Mouse (Mus musculus) duodenum, adult 2 months (tissue): ENCODE measurements around the gene Xlr4c. TPM values are rescaled to one million over a fixed set of nuclear protein-coding genes. Genes with fewer than 3 reads are reported as not detected.

Experiments used
- polyA plus RNA-seq: library from polyadenylated mRNA; depleted of rRNA; stranded (reverse); fragments of >200 nt; gene quantifications from 2 replicates; pipeline ENCODE4 v1.2.3, GENCODE M21; 2012; ENCODE audit warnings: low replicate concordance; rRNA removed

Xlr4c gene
- polyA plus RNA-seq, result not detected in 2 replicates

DNA sequence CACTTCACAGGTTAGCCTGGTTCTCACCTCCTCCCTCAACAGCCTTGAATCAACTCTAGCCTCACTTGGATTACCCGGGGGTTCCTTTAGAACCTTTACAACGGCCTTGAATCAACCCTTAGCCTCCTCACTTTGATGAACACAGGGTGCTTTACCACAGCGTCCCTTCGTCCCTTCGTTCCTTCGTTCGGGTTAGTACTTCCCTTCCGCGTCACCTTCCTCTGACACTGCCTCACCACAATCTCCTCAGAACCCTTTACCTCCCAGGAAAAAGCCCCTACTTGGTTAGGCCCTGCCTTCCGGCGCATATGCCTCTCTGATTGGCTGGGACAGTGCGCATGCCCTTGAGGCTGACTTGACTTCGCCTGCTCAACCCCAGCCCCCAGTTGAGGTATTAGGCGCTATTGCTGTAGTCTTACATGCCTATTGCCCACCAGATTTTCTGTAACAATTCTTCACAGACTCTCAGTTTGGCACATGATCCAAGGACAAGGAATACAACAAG lies at the start of gene Xlr4c:
Gene Xlr4c, minus strand, starts transcription at position 310 of the 505 bp plus-strand sequence.

DNA sequence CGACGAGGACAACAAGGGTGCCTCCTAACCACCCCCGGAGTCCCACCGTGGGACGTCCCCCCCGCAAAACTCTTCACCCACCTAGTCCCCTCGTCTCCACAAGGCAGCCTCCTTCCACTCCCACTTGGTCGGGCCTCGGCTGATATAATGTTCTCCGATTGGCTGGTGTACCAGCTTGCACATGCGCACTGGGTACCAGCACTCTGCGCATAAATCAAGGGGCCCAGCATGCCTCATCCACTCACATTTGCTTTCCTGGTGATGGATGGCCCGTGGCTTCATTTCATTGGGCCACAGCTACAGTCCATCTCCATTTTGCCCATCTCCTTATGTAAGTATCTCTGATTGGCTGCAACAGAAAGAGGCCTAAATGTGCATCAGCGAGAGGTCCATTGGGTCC lies 22.3 kb upstream of the Xlr4c start, which contains the start of gene Xlr3c:
Gene Xlr3c, minus strand, starts transcription at position 121 of the 400 bp plus-strand sequence.

DNA sequence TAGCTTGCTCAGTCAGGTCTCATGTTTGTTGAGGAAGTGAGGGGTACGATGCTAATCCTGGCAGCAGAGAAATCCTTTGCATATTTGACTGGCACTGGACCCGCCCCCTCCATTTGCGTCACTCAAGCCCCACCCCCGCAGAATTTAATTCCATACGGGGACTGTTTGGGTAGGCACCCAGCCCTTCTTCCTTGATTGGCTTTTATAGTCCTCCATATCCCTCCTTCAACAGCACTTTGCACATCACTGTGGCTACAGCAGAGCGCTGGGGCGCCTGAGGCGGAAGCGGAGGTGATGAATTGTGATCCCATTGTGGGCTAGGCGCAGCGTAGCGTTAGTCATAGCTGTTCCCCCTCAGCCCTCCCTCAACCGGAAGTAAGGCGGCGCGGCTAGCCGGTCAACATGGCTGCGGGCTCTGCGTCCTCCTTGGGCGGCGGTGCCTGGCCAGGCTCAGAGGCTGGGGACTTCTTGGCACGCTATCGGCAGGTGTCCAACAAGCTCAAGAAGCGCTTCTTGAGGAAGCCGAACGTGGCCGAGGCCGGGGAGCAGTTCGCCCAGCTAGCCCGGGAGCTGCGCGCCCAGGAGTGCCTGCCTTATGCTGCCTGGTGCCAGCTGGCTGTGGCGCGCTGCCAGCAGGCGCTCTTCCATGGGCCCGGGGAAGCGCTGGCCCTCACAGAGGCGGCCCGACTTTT lies 14.9 kb downstream of the Xlr4c start, which contains the start of gene F8a:
Gene F8a, plus strand, starts transcription at position 378 of the 692 bp plus-strand sequence.

DNA sequence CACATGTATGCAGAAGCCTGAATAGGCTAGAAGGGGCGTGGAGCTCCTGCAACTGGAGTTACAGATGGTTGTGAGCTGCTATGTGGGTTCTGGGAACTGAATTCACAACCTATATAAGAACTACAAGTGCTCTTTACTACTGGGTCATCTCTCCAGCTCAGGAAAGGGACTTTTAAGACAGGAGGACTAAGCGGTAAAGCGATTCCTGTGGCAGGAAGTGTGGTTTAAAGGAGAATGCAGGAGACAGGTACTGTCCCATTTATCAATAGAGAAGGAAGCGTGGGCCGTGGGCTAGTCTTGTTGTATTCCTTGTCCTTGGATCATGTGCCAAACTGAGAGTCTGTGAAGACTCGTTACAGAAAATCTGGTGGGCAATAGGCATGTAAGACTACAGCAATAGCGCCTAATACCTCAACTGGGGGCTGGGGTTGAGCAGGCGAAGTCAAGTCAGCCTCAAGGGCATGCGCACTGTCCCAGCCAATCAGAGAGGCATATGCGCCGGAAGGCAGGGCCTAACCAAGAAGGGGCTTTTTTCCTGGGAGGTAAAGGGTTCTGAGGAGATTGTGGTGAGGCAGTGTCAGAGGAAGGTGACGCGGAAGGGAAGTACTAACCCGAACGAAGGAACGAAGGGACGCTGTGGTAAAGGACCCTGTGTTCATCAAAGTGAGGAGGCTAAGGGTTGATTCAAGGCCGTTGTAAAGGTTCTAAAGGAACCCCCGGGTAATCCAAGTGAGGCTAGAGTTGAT lies 28.9 kb downstream of the Xlr4c start, which contains the start of gene Xlr4b:
Gene Xlr4b, plus strand, starts transcription at position 515 of the 746 bp plus-strand sequence.

DNA sequence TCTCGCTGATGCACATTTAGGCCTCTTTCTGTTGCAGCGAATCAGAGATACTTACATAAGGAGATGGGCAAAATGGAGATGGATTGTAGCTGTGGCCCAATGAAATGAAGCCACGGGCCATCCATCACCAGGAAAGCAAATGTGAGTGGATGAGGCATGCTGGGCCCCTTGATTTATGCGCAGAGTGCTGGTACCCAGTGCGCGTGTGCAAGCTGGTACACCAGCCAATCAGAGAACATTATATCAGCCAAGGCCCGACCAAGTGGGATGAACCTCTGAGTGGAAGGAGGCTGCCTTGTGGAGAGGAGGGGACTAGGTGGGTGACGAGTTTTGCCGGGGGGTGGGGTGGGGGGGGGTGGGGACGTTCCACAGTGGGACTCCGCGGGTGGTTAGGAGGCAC lies 51.0 kb downstream of the Xlr4c start, which contains the start of gene Xlr3b:
Gene Xlr3b, plus strand, starts transcription at position 274 of the 400 bp plus-strand sequence.

Other genes with a start within 250 kb of the Xlr4c start
- gene Pnma5, start 206.0 kb downstream of the Xlr4c start, polyA plus RNA-seq, result not detected in 2 replicates
- gene Pnma3, start 178.3 kb downstream of the Xlr4c start, polyA plus RNA-seq, result 0.02 and 0.06 TPM in 2 replicates
- gene Xlr4a, start 160.7 kb downstream of the Xlr4c start, polyA plus RNA-seq, result 0.15 TPM in 1 of 2 replicates, not detected in the other
- gene Xlr3a, start 146.0 kb downstream of the Xlr4c start, polyA plus RNA-seq, result 0.16 TPM in 1 of 2 replicates, not detected in the other
- gene Gm14685, start 126.1 kb downstream of the Xlr4c start, polyA plus RNA-seq, result 0.05 TPM in 1 of 2 replicates, not detected in the other
- not detected in 2 replicates for gene Xlr5b, start 94.3 kb downstream of the Xlr4c start, polyA plus RNA-seq
- gene DXBay18, start 93.7 kb downstream of the Xlr4c start, polyA plus RNA-seq, result not detected in 2 replicates
- not detected in 2 replicates for gene Spin2d, start 66.1 kb downstream of the Xlr4c start, polyA plus RNA-seq
- 0.11 TPM in 1 of 2 replicates, not detected in the other for gene Xlr3b, start 50.9 kb downstream of the Xlr4c start, polyA plus RNA-seq
- not detected in 2 replicates for gene Xlr4b, start 28.8 kb downstream of the Xlr4c start, polyA plus RNA-seq
- gene F8a, start 14.8 kb downstream of the Xlr4c start, polyA plus RNA-seq, result 24.9 and 39.6 TPM in 2 replicates
- not detected in 2 replicates for gene Xlr3c, start 22.3 kb upstream of the Xlr4c start, polyA plus RNA-seq
- gene Xlr5a, start 49.8 kb upstream of the Xlr4c start, polyA plus RNA-seq, result not detected in 2 replicates
- not detected in 2 replicates for gene Xlr5c, start 49.8 kb upstream of the Xlr4c start, polyA plus RNA-seq
- gene Gm45015, start 93.7 kb upstream of the Xlr4c start, polyA plus RNA-seq, result not detected in 2 replicates
- gene Zfp275, start 99.5 kb upstream of the Xlr4c start, polyA plus RNA-seq, result 0.88 and 2.4 TPM in 2 replicates
- not detected in 2 replicates for gene Gm18336, start 155.6 kb upstream of the Xlr4c start, polyA plus RNA-seq
- 1.3 and 1.6 TPM in 2 replicates for gene Zfp92, start 168.0 kb upstream of the Xlr4c start, polyA plus RNA-seq
- 4.7 TPM in 2 replicates for gene Trex2, start 192.2 kb upstream of the Xlr4c start, polyA plus RNA-seq
- 9.4 TPM in 2 replicates for gene Haus7, start 215.9 kb upstream of the Xlr4c start, polyA plus RNA-seq
- gene Bgn, start 240.5 kb upstream of the Xlr4c start, polyA plus RNA-seq, result 80.9 and 92.9 TPM in 2 replicates